Mouse (Mus musculus) lung, postnatal 0 days (tissue): ENCODE data around the gene Cul3.

Experiments used
- CTCF ChIP-seq: IDR thresholded peaks from 2 replicates; pipeline ENCODE4 v1.5.1; 2016; ENCODE audit warnings: antibody characterized with exemption, mild to moderate bottlenecking
- EP300 ChIP-seq: IDR thresholded peaks from 2 replicates; pipeline ENCODE4 v1.6.1; 2016; ENCODE audit warnings: antibody characterized with exemption, mild to moderate bottlenecking, control low read depth

DNA sequence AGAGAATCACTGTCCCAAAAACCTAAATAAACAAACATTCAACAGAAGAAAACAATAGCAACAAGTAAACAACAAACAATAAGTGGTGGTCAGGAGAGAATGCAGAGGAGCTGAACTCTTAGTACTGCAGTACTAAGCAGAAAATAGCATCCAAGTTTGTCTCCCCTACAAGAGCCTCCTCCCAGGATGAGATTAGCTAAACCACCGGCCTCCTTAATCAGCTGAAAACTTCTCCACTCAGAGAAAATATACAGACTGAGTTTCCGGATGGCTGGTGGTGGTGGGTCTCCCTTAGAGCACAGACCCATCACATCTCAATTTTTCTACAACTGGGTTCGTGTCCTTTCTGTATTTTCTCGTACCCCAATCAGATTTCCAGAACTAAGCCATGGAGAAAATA is 47.0 kb downstream of the Cul3 start:
- no peak for TF ChIP-seq CTCF
- TF ChIP-seq EP300, result no peak
